Mouse (Mus musculus) lung, adult 2 months (tissue): ENCODE results near the gene Sigmar1.

Experiments
- CTCF ChIP-seq: fragments of 200-500 bp; IDR thresholded peaks from 2 replicates; pipeline ENCODE4 v1.5.1; 2011; ENCODE audit warnings: mild to moderate bottlenecking, low read length, control low read depth; ENCODE audit not compliant: insufficient read depth
- POLR2A ChIP-seq: fragments of 200-500 bp; IDR thresholded peaks from 2 replicates; pipeline ENCODE4 v1.6.1; 2011; ENCODE audit warnings: low read depth, mild to moderate bottlenecking, control low read depth, low read length, borderline replicate concordance; ENCODE audit errors: extremely low read depth

- TF ChIP-seq CTCF (no peak), POLR2A (no peak)
These were observed 40.9 kb downstream of the Sigmar1 start for GRCm38 (mm10) chr4:41715082-41715481.
